Mouse (Mus musculus): Measurements from ENCODE around the gene Plppr3.

DNA sequence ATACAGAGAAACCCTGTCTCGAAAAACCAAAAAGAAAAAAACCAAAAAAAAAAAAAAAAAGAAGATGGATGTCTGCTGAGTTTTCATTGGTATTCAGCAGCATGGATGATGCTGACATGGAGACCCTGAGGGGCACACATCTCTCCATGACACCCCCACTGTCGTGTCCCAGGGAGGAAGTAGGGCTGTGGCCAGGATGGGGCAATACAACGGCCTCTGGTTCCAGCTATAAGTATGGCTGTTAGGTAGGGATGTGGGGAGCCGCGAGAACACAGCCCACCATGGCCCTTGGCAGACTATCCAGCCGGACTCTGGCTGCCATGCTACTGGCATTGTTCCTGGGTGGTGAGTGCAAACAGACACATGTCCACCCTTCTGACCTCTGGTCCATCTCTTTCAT is 11.6 kb upstream of the Plppr3 start, which contains the start of gene Elane:
- TF ChIP-seq CTCF (IDR thresholded peaks at IDR 0.05; ENCODE audit: control insufficient read depth, insufficient read depth, low read length): no peak
- no peak for TF ChIP-seq POLR2A (IDR thresholded peaks at IDR 0.05; ENCODE audit: borderline replicate concordance, control insufficient read depth, low read depth, low read length)

Data from bone marrow, adult 2 months (tissue).